Mouse (Mus musculus) intestine, embryonic 15.5 days (tissue): ENCODE data around the gene Tnnt1. TPM values are rescaled to one million over a fixed set of nuclear protein-coding genes. Genes with fewer than 3 reads are reported as not detected.
"Not testable (repeated sequence)": the region's sequence is repeated elsewhere in the genome, so short reads cannot be mapped to it uniquely, and the experiment has no call there.

ENCODE experiments used
- ATAC-seq: fragments of 200-750 bp; cut with Nextera tagmentation; 2 replicates; pipeline ENCODE4 v1.8.0; 2017; ENCODE audit warnings: moderate TSS enrichment, moderate library complexity
- H3K27ac ChIP-seq: fragments of 300-500 bp; sonication (generic); 2 replicates; pipeline ENCODE4 v1.5.1; 2015; ENCODE audit warnings: mild to moderate bottlenecking, inconsistent platforms
- H3K27me3 ChIP-seq: fragments of 300-500 bp; sonication (generic); replicated peaks from 2 replicates; pipeline ENCODE4 v1.6.1; 2015; ENCODE audit warnings: inconsistent platforms
- H3K36me3 ChIP-seq: fragments of 300-500 bp; sonication (generic); 2 replicates; pipeline ENCODE4 v1.6.1; 2015; ENCODE audit warnings: inconsistent platforms
- H3K4me1 ChIP-seq: fragments of 300-500 bp; sonication (generic); replicated peaks from 2 replicates; pipeline ENCODE4 v1.6.1; 2015; ENCODE audit warnings: inconsistent platforms
- H3K4me2 ChIP-seq: fragments of 300-500 bp; sonication (generic); replicated peaks from 2 replicates; pipeline ENCODE4 v1.6.1; 2015; ENCODE audit warnings: mild to moderate bottlenecking, inconsistent platforms
- H3K4me3 ChIP-seq: fragments of 300-500 bp; sonication (generic); replicated peaks from 2 replicates; pipeline ENCODE4 v1.5.1; 2015; ENCODE audit warnings: inconsistent platforms
- H3K9ac ChIP-seq: fragments of 300-500 bp; sonication (generic); 2 replicates; pipeline ENCODE4 v1.6.1; 2015; ENCODE audit warnings: inconsistent platforms
- H3K9me3 ChIP-seq: fragments of 300-500 bp; sonication (generic); 2 replicates; pipeline ENCODE4 v1.6.1; 2016; ENCODE audit warnings: inconsistent platforms
- WGBS: fragments of 180-500 bp; shearing (Covaris S2); methylation state at CpG from one replicate; pipeline ENCODE4 v1.1.7; 2015; 5-methylcytosine and 5-hydroxymethylcytosine counted together
- polyA plus RNA-seq: library from polyadenylated mRNA; unstranded; fragments of >200 nt; fragmentation: Nextera tagmentation; extraction: Ambion mirVana; gene quantifications from 2 replicates; pipeline ENCODE4 v1.2.1, GENCODE M21; 2015

The Tnnt1 gene
- polyA plus RNA-seq, 1 experiment from 2014 or later, result 27.1 TPM

DNA sequence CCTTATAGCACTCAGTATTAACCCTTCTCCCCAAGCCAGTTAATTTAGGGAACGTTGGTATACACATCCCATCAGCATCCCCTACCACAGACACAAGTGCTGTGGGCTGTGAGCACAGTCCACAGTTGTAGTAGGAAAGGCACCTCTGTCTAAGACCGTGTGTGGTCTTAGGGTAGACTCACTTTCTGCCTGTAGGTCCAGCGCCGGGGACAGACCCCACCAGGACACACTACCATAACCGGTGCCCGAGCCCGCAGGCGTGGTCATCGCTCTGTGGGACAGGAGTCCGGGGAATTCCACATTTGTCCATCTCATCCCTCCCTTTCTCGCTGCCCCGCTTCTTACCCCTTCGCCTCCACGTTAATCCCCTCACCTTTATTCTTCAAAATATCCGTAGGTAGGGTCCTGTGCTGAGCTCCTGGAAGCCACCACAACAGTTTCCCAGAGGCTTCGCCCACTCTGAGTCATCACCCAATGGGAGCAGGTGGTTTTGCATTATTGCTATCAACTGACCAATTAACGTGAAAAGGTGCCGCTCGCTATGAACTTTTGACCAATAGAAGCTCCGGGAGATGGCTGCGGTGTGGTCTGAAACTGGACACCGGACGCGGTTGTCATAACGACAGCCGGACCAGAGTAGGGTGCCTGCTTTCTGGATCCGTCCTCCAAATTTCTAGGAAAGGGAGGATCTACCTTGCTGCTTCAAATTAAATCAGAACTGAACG lies 16.0 kb upstream of the Tnnt1 start, which contains the start of gene Dnaaf3:
Gene Dnaaf3, minus strand, starts transcription at position 449 of the 725 bp plus-strand sequence.
- 6% methylated on average over 28 of the region's 28 CpGs for WGBS
- Histone ChIP-seq H3K4me2 (peak within 1 kb of the TSS; percentile 67), H3K36me3 (no peaks in the 10 kb centered on the region), H3K4me3 (peak within 1 kb of the TSS; percentile 39), H3K27me3 (no peaks in the 10 kb centered on the region), H3K27ac (no peak within 1 kb of the TSS), H3K9ac (peak within 1 kb of the TSS; percentile 1; the same call in 1 of the 2 replicates), H3K9me3 (no peaks in the 10 kb centered on the region), H3K4me1 (peaks cover 8% of the 10 kb centered on the region)
- peak; percentile 96 for ATAC-seq

DNA sequence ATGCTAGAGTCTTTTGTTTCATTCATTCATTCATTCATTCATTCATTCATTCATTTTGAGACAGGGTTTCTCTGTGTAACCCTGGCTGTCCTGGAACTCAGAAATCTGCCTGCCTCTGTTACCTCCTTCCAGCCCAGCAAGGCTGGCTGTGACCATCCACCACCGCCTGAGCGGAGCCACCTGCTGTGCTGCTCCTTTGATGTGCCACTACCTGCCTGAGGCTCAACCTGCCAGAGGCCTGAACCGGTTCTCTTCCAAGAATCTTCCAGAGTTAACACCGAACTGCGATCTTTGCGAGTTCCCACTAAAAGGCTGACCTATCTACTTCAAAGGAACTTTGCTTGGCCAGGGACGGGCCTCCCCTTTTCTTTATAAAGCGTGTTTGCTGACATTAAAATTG lies 14.0 kb upstream of the Tnnt1 start:
- 35% methylated on average over 8 of the region's 8 CpGs for WGBS
- H3K4me3 ChIP-seq, H3K27ac ChIP-seq, H3K9ac ChIP-seq, H3K4me2 ChIP-seq, H3K27me3 ChIP-seq, H3K36me3 ChIP-seq, H3K9me3 ChIP-seq, ATAC-seq: not testable (repeated sequence)
- peaks cover 19% of the 10 kb centered on the region for H3K4me1 ChIP-seq

DNA sequence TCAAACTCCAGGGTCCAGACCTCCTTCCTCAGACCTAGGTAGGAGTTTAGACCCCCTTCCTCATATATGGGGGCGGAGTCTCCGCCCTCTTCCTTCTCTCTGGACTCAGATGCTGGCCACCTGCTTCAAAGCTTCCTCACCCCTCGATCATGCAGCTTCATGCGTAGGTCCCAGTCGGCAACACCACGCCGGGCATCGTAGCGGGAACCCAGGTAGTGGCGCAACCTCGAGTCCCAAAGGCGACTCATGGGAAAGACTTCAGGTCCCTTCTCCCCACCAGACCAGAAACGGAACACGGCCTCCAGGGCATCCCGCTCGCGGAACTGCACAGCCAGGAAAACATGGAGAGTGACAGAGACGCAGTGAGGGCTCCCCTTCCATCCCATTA lies 11.1 kb upstream of the Tnnt1 start:
- peaks cover 18% of the 10 kb centered on the region for H3K4me1 ChIP-seq
- H3K27me3 ChIP-seq, result no peaks in the 10 kb centered on the region
- 47% methylated on average over 18 of the region's 18 CpGs for WGBS
- no peak overlapping the region for H3K27ac ChIP-seq
- 0 out of 2 replicates have a peak overlapping the region, but pooled peaks have one; percentile 5 for H3K4me3 ChIP-seq
- H3K36me3 ChIP-seq, result no peaks in the 10 kb centered on the region
- no peak overlapping the region for H3K9ac ChIP-seq
- H3K4me2 ChIP-seq, result peak overlapping the region; percentile 76
- no peaks in the 10 kb centered on the region for H3K9me3 ChIP-seq
- no peak for ATAC-seq

DNA sequence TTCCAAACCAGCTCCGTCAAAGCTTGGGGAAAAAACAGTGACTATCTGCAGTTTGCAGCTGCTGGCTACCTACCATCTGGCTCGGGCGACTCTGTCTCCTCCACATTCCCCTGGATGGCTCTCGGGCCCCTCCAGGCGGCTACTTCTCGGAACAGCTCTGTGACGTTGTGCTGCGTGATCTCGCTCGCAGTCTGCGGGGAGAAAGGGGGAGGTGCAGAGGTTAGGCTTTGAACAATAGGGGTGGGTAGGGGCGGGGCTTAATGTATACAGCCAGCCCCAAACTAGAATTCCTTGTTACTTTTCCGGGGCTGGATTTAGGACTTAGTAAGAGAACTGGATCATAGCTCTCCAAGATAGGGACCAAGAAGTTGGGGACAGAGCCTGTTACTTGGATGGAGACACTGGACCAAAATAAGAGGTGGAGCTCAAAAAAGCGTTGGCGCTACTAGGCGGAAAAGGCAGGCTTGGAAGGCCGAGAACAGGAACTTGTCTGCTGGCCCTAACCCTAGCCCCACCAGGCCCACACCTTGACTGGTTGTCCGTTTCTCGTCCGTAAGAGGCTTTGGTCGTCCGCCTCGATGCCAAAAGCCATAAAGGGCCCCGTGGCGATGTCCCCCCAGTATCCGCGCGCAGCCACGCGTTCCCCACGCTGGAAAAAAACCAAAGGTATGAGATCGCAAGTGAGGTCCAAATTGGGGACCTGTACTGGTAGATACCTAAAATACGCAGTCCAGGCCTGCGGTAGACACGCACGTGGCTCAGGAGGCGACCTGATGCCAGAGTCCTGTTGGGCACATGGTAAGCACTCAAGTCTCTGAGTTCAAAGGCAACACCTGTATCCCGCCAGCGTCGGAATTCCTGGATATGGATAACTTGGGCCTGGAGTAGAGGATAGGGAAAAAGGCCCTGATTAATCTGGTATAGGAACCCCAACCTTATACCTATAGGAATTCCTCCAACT lies 10.4 kb upstream of the Tnnt1 start:
- 26% methylated on average over 40 of the region's 40 CpGs for WGBS
- ATAC-seq, result peak; percentile 93
- H3K27me3 ChIP-seq, result peaks cover 2% of the 10 kb centered on the region
- H3K36me3 ChIP-seq, result no peaks in the 10 kb centered on the region
- 0 out of 2 replicates have a peak overlapping the region, but pooled peaks have one; percentile 44 for H3K27ac ChIP-seq
- H3K4me1 ChIP-seq, result peaks cover 14% of the 10 kb centered on the region
- peak overlapping the region; percentile 32 for H3K4me3 ChIP-seq
- H3K9ac ChIP-seq, result peak overlapping the region; percentile 53
- H3K9me3 ChIP-seq, result no peaks in the 10 kb centered on the region
- peak overlapping the region; percentile 76 for H3K4me2 ChIP-seq

DNA sequence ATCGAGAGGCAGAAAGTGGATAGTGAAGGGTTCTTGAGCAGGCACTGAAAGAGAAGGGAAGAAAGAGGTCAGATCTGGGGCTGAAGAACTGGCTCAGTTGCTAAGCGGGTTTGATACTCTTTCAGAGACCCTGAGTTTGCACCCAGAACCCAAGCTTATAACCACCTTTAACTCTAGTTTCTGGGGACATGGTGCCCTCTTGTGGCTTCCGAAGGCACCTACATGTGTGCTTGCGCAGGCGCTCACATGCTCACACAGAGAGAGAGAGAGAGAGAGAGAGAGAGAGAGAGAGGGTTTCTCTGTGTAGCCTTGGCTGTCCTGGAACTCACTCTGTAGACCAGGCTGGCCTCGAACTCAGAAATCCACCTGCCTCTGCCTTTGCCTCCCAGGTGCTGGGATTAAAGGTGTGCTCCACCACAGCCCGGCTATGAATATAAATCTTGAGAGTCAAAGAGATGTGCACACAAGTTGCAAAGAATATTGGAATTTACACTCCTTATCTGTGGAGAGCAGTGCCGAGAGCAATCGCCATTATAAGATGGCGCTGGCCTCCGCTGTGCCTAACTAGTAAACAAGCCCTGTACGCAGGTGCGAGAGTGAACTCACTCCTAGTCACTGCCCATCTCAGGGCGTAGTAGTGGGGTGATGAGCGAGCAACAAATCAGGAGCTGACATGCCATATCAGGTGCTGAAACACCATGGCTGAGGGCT lies 8.2 kb upstream of the Tnnt1 start, which contains the start of gene Tnni3:
Gene Tnni3, minus strand, starts transcription at position 18 of the 711 bp plus-strand sequence.
- not testable (repeated sequence) for H3K4me2 ChIP-seq, H3K9ac ChIP-seq, H3K9me3 ChIP-seq, H3K4me3 ChIP-seq, H3K36me3 ChIP-seq, H3K27ac ChIP-seq, H3K27me3 ChIP-seq
- peaks cover 14% of the 10 kb centered on the region for H3K4me1 ChIP-seq
- WGBS, result 67% methylated on average over 15 of the region's 15 CpGs
- peak; percentile 29; the same call in 1 of the 2 replicates for ATAC-seq

DNA sequence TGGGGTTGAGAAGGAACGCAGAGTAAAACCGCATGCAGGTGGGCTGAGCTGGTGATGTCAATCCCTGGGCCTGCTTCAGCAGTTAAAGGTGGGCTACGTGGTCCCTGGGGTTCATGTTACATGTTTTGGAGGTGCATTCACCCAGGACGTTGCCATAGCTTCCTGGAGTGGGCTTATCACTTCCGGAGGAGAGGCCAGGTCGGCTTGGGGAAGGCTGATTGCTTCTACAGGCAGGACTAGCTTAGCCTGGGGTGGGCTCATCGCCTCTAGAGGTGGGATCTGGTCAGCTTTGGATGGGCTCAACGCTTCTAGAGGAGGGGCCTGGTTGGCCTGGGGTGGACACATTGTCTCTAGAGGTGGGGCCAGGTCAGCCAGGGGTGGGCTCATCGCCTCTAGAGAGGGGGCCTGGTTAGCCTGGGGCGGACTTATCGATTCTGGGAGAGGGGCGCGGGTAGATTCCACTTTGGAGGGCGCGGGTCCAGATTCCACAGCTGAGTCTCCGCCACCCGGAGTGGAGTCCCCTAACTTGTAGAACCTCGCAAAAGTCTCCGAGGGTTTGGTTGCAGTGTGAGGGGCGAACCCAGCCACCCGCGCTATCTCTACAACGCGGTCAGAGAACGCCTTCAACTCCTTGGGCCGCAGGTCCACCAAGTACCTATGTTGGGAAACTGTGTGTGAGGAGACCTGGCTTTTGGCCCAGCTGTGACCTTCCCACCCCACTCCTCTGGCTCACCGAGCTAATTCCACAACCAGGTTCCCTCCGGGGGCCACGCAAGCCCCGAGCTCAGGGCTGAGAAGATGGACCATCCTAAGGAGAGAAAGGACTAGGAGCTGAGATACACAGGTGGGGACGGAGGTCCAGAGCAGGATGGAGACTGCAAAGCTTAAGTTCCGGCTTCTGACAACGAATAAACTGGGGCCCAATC lies 7.3 kb upstream of the Tnnt1 start:
- no peak overlapping the region for H3K4me2 ChIP-seq
- 91% methylated on average over 33 of the region's 33 CpGs for WGBS
- peaks cover 14% of the 10 kb centered on the region for H3K4me1 ChIP-seq
- no peak overlapping the region for H3K9ac ChIP-seq
- no peaks in the 10 kb centered on the region for H3K36me3 ChIP-seq
- no peak for ATAC-seq
- H3K9me3 ChIP-seq, result no peaks in the 10 kb centered on the region
- H3K4me3 ChIP-seq, result no peak overlapping the region
- H3K27ac ChIP-seq, result no peak overlapping the region
- peaks cover 4% of the 10 kb centered on the region for H3K27me3 ChIP-seq

DNA sequence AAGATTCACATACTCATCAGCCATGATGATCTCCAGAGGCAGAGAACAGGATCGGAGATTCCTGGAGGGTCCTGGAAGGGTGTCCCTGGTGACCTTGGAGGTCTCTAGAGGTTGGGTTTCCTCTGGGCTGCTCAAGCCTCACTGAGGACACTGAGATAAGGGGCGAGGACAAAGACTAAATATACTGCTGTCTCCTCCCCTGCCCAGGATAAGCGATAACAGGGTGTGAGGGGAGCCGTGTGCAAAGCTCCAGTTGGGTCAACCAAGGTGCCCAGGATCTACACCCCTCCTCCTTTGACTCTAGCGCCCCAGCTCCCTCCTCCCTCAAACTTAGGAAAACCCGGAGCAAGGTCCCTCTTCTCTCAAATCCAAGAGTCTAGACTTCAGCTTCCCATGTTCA lies 6.1 kb upstream of the Tnnt1 start:
- Histone ChIP-seq H3K9ac (no peak overlapping the region), H3K4me2 (no peak overlapping the region), H3K4me3 (no peak overlapping the region), H3K27ac (no peak overlapping the region), H3K27me3 (peaks cover 4% of the 10 kb centered on the region), H3K36me3 (no peaks in the 10 kb centered on the region), H3K9me3 (no peaks in the 10 kb centered on the region), H3K4me1 (peaks cover 12% of the 10 kb centered on the region)
- 73% methylated on average over 6 of the region's 6 CpGs for WGBS
- ATAC-seq, result no peak

DNA sequence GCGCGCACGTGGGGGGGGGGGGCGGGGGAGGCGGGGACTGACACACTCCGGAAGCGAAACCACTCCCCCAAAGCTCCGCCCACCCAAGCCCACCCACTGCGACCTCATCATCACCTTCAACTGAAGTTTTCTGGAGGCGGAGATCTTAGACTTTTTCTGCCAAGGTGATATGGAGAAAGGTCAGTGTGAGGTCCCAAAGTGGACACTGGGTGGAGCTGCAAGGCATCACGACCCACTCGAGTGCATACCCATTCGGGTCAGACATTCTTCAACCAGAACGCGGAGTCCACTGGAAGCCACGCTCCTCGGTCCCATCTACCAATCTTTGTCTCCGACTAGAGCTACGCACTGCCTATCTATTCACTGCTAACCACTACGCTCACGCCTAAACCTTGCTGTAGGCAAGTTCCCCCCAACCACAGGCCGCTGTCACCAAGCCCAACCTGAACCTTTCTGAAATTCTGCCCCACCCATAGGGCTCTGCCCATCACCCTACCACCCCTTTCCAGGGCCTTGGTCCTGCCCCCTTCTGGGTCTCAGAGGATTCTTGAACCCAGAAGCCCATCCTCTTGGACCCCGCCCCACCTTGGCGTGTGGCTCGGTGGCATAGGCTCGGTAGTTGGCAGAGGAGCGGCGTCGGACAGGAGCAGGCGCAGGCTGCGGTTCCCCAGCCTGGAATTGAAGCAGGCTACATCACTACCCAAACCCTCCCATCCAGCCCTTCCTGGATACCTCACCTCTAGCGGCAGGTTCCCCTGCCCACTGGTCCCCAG lies 5.2 kb upstream of the Tnnt1 start:
- WGBS, result 30% methylated on average over 31 of the region's 32 CpGs
- Histone ChIP-seq H3K4me3 (peak overlapping the region; percentile 2; the same call in 1 of the 2 replicates), H3K36me3 (no peaks in the 10 kb centered on the region), H3K9ac (no peak overlapping the region), H3K27me3 (peaks cover 4% of the 10 kb centered on the region), H3K27ac (no peak overlapping the region), H3K9me3 (no peaks in the 10 kb centered on the region), H3K4me1 (peaks cover 4% of the 10 kb centered on the region; the same call in 1 of the 2 replicates), H3K4me2 (peak overlapping the region; percentile 40)
- ATAC-seq, result no peak

DNA sequence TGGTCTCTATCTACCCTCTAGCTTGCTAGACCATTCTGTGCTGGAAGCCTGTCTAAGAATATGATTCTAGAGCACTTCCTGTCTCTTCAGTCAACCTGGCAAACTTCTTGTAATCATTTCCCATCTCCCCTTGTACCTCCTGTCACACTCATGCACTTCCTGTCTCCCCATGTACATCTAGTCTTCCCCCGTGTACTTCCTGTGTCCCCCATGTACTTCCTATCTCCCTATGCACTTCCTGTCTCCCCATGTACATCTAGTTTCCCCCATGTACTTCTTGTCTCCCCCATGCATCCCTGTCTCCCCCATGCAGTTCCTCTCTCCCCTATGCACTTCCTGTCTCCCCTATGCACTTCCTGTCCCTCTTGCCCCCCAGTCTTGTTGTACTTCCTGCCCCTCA lies 2.3 kb upstream of the Tnnt1 start:
- no peak overlapping the region for H3K4me2 ChIP-seq
- no peak for ATAC-seq
- H3K36me3 ChIP-seq, result no peaks in the 10 kb centered on the region
- no peak overlapping the region for H3K9ac ChIP-seq
- peaks cover 12% of the 10 kb centered on the region; the same call in 1 of the 2 replicates for H3K4me1 ChIP-seq
- H3K4me3 ChIP-seq, result no peak overlapping the region
- H3K27ac ChIP-seq, result no peak overlapping the region
- H3K27me3 ChIP-seq, result peaks cover 4% of the 10 kb centered on the region
- 58% methylated on average over 1 of the region's 1 CpGs for WGBS
- no peaks in the 10 kb centered on the region for H3K9me3 ChIP-seq

DNA sequence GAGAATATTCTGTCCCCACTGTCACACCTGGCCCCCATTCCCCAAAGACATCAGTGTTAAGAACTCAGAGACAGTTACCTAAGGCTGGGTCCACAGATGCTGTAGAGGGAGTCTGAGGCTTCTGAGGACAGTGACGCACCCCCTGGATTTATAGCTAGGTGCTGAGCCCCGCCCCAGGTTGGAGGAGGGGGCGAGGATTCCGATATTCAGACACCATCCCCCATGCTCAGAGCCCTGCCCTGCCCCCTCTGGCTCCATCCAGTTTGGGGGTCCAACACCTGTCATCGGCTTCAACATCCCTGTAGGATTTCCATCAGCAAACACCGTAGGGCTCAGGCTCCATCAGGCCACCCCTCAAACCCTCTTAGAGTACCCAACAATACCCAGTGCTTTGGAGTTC lies 329 bp downstream of the Tnnt1 start:
- H3K36me3 ChIP-seq, result no peaks in the 10 kb centered on the region
- no peak overlapping the region for H3K9ac ChIP-seq
- H3K9me3 ChIP-seq, result no peaks in the 10 kb centered on the region
- no peak overlapping the region for H3K27ac ChIP-seq
- ATAC-seq, result no peak
- H3K4me3 ChIP-seq, result no peak overlapping the region
- WGBS, result 43% methylated on average over 6 of the region's 6 CpGs
- H3K4me2 ChIP-seq, result no peak overlapping the region
- no peaks in the 10 kb centered on the region for H3K27me3 ChIP-seq
- H3K4me1 ChIP-seq, result peaks cover 12% of the 10 kb centered on the region; the same call in 1 of the 2 replicates
